Mouse (Mus musculus): ENCODE measurements around the gene Gm20937.
"Not testable (repeated sequence)": the region's sequence is repeated elsewhere in the genome, so short reads cannot be mapped to it uniquely, and the experiment has no call there.

Gm20937 gene

GRCm38 (mm10) chrY:68294798-68295197 is at the start of gene Gm20937:
Gm20937 (minus strand) TSS chrY:68294898.
- not testable (repeated sequence) for DNase-seq (ENCODE audit: low read depth, low spot score)

All from embryo, embryonic 11.5 days (tissue).